16 mouse cellular contexts compared by ENCODE assay signal in genomic region chr11:104631306-104631705, GRCm38 (mm10). TPM values are rescaled to one million over a fixed set of nuclear protein-coding genes. Genes with fewer than 3 reads are reported as not detected.
DNase-seq lines count a peak whose midpoint lies in the region; ATAC-seq and TF ChIP-seq lines count a peak whose summit lies in the region.
"Had no signal": no experiment of that assay in that cellular context is flagged by ENCODE, and none has a peak within 500 bp of the region (broad histone marks: within the 10 kb centered on the region; RNA-seq: fewer than 3 reads in every experiment).

No protein-coding gene starts in this region.

- TF ChIP-seq EP300 in CH12.LX (IDR thresholded peaks at IDR 0.05; ENCODE audit: low read length): no peak; the same call in 1 of the 2 replicates

- H3K79me2 ChIP-seq in CH12.LX (replicated peaks; ENCODE audit: control insufficient read depth, extremely low read depth, insufficient read depth, poor library complexity, severe bottlenecking): no peaks in the 10 kb centered on the region

- dilution Hi-C loops in CH12.LX (cut with MboI; ENCODE audit: extremely low pct_ligation_motif_present, extremely low pct_unique_long_range_greater_than_20kb, low sequenced_read_pairs): no loop called here

- in situ Hi-C loops in CH12.LX (cut with MboI; ENCODE audit: low pct_ligation_motif_present, low pct_unique_long_range_greater_than_20kb, low sequenced_read_pairs): no loop called here

- DNase-seq in thymus, adult 2 months: peak; percentile 27
- DNase-seq in thymus, adult 18-20 months: no peak
- peak; percentile 90 for DNase-seq in CH12.LX (ENCODE audit: extremely low read depth)
- peak; percentile 70 to 74 for DNase-seq in spleen, postnatal 36 days (ENCODE audit: low spot score in 2 of 2)
- DNase-seq in frontal cortex, postnatal 14 days (ENCODE audit: low spot score in 2 of 2): no peak
- no peak for DNase-seq in neural tube, embryonic 10.5 days (ENCODE audit: extremely low spot score, low spot score)
- DNase-seq: cerebellum, adult 9-10 months; kidney, adult 18-20 months; liver had no signal

- no peaks in the 10 kb centered on the region for H3K36me3 ChIP-seq in kidney, embryonic 14.5 days (ENCODE audit: control insufficient read depth, insufficient read depth, low read length)
- no peaks in the 10 kb centered on the region for H3K36me3 ChIP-seq in kidney, embryonic 16.5 days (ENCODE audit: insufficient read depth, low read length)
- H3K36me3 ChIP-seq in thymus, adult 2 months (ENCODE audit: control insufficient read depth, insufficient read depth, low read length): no peaks in the 10 kb centered on the region
- peaks cover 0 to 17% of the 10 kb centered on the region in 2 experiments for H3K36me3 ChIP-seq in CH12.LX (replicated peaks in 1 of 2; ENCODE audit: control insufficient read depth in 1 of 2, insufficient read depth in 1 of 2, low read length in 1 of 2)
- H3K36me3 ChIP-seq: heart, embryonic 13.5 days; lung, embryonic 15.5 days had no signal

- H3K9ac ChIP-seq in kidney, embryonic 14.5 days (ENCODE audit: low read depth, low read length): no peak overlapping the region
- no peak overlapping the region for H3K9ac ChIP-seq in kidney, embryonic 16.5 days (replicated peaks; ENCODE audit: low read length)
- H3K9ac ChIP-seq in CH12.LX (ENCODE audit: insufficient read depth, low read depth): no peak overlapping the region
- H3K9ac ChIP-seq: heart, embryonic 13.5 days; lung, embryonic 15.5 days had no signal

- no peaks in the 10 kb centered on the region for H3K9me3 ChIP-seq in kidney, embryonic 14.5 days (ENCODE audit: control insufficient read depth, low read length)
- H3K9me3 ChIP-seq in kidney, embryonic 16.5 days (ENCODE audit: low read length): no peaks in the 10 kb centered on the region
- no peaks in the 10 kb centered on the region for H3K9me3 ChIP-seq in CH12.LX (replicated peaks; ENCODE audit: low read length)
- H3K9me3 ChIP-seq: heart, embryonic 13.5 days; lung, embryonic 15.5 days had no signal

- no peak for TF ChIP-seq CTCF in thymus, adult 2 months (IDR thresholded peaks at IDR 0.05; ENCODE audit: borderline replicate concordance, control insufficient read depth, extremely low read depth, insufficient read depth, low read length, poor library complexity)
- no peak for TF ChIP-seq CTCF in CH12.LX (conservative IDR thresholded peaks at IDR 0.05 in 1 of 2, IDR thresholded peaks at IDR 0.05 in 1 of 2; ENCODE audit: low read depth in 2 of 2, low read length in 2 of 2)

- no peak for TF ChIP-seq POLR2A in thymus, adult 2 months (IDR thresholded peaks at IDR 0.05; ENCODE audit: control insufficient read depth, extremely low read depth, insufficient read depth, low read length, poor library complexity)
- no peak for TF ChIP-seq POLR2A in CH12.LX (IDR thresholded peaks at IDR 0.05; ENCODE audit: low read depth, low read length)

- no peak for TF ChIP-seq RAD21 in CH12.LX (IDR thresholded peaks at IDR 0.05; ENCODE audit: low read depth, low read length)

- H3K4me3 ChIP-seq in kidney, embryonic 14.5 days (ENCODE audit: low read length): no peak overlapping the region
- H3K4me3 ChIP-seq in kidney, embryonic 16.5 days (ENCODE audit: low read length): no peak overlapping the region
- H3K4me3 ChIP-seq in thymus, adult 2 months (ENCODE audit: control insufficient read depth, insufficient read depth, low read length): no peak overlapping the region
- no peak overlapping the region for H3K4me3 ChIP-seq in CH12.LX (replicated peaks in 1 of 3; ENCODE audit: low read depth in 2 of 3, low read length in 2 of 3, poor library complexity in 1 of 3)
- H3K4me3 ChIP-seq: erythroblast, embryonic 14.5 days; heart, embryonic 13.5 days; lung, embryonic 15.5 days had no signal

- no peaks in the 10 kb centered on the region for H3K27me3 ChIP-seq in kidney, embryonic 14.5 days (ENCODE audit: control insufficient read depth, insufficient read depth, low read length)
- H3K27me3 ChIP-seq in kidney, embryonic 16.5 days (ENCODE audit: insufficient read depth, low read length): no peaks in the 10 kb centered on the region
- no peaks in the 10 kb centered on the region for H3K27me3 ChIP-seq in thymus, adult 2 months (ENCODE audit: control insufficient read depth, insufficient read depth, low read length)
- no peaks in the 10 kb centered on the region for H3K27me3 ChIP-seq in CH12.LX (replicated peaks)
- H3K27me3 ChIP-seq: heart, embryonic 13.5 days; lung, embryonic 15.5 days had no signal

- no peak overlapping the region for H3K4me2 ChIP-seq in kidney, embryonic 14.5 days (replicated peaks; ENCODE audit: low read depth, low read length)
- H3K4me2 ChIP-seq in kidney, embryonic 16.5 days (replicated peaks; ENCODE audit: low read depth, low read length): no peak overlapping the region
- H3K4me2 ChIP-seq in CH12.LX (ENCODE audit: insufficient read depth, low read depth, poor library complexity, severe bottlenecking): no peak overlapping the region
- H3K4me2 ChIP-seq: heart, embryonic 13.5 days; lung, embryonic 15.5 days; midbrain, embryonic 11.5 days had no signal

- H3K4me1 ChIP-seq in kidney, embryonic 14.5 days (ENCODE audit: control insufficient read depth, insufficient read depth, low read length): no peaks in the 10 kb centered on the region
- peaks cover 3% of the 10 kb centered on the region; the same call in 1 of the 2 replicates for H3K4me1 ChIP-seq in kidney, embryonic 16.5 days (ENCODE audit: insufficient read depth, low read length)
- H3K4me1 ChIP-seq in thymus, adult 2 months (replicated peaks; ENCODE audit: control insufficient read depth, insufficient read depth, low read length): peaks cover 13% of the 10 kb centered on the region
- peaks cover 34 to 92% of the 10 kb centered on the region in 2 experiments for H3K4me1 ChIP-seq in CH12.LX (ENCODE audit: control insufficient read depth in 1 of 2, insufficient read depth in 2 of 2)
- H3K4me1 ChIP-seq: lung, embryonic 15.5 days had no signal

- WGBS in kidney, embryonic 14.5 days: 40% methylated on average over 1 of the region's 1 CpGs
- WGBS in kidney, embryonic 16.5 days: 48% methylated on average over 1 of the region's 1 CpGs
- WGBS in thymus, adult 2 months: 56% methylated on average over 1 of the region's 1 CpGs

- H3K27ac ChIP-seq in kidney, embryonic 14.5 days (ENCODE audit: low read depth, low read length): no peak overlapping the region
- H3K27ac ChIP-seq in kidney, embryonic 16.5 days (ENCODE audit: low read length): no peak overlapping the region
- no peak overlapping the region for H3K27ac ChIP-seq in thymus, adult 2 months (ENCODE audit: control insufficient read depth, insufficient read depth, low read length)
- H3K27ac ChIP-seq in CH12.LX (ENCODE audit: insufficient read depth, low read depth): no peak overlapping the region
- H3K27ac ChIP-seq: heart, embryonic 13.5 days; lung, embryonic 15.5 days had no signal

- peak; percentile 45; the same call in 1 of the 2 replicates for ATAC-seq in kidney, embryonic 14.5 days (ENCODE audit: low FRiP score, low TSS enrichment)
- no peak for ATAC-seq in kidney, embryonic 16.5 days (ENCODE audit: low FRiP score, low TSS enrichment)

TF ChIP-seq in CH12.LX, 34 proteins besides CTCF, POLR2A, EP300 and RAD21:
- TF ChIP-seq CHD2 (IDR thresholded peaks at IDR 0.05; ENCODE audit: low read length) (peak; percentile 49; the same call in 1 of the 2 replicates), CHD1 (IDR thresholded peaks at IDR 0.05; ENCODE audit: low read depth, low read length) (no peak), BHLHE40 (IDR thresholded peaks at IDR 0.05; ENCODE audit: low read depth, low read length) (peak; percentile 47), ETS1 (conservative IDR thresholded peaks at IDR 0.05; ENCODE audit: low read depth, low read length) (peak; percentile 80), ZKSCAN1 (IDR thresholded peaks at IDR 0.05; ENCODE audit: borderline replicate concordance, low read depth, low read length) (no peak), SIN3A (IDR thresholded peaks at IDR 0.05; ENCODE audit: low read length) (peak; percentile 55; the same call in 1 of the 2 replicates)

RNA-seq across cellular contexts. Expression of gene Itgb3, which starts 23.5 kb away (rescaled TPM):
- polyA plus RNA-seq in kidney, embryonic 14.5 days (2014; fragmentation: Nextera tagmentation; extraction: Ambion mirVana): 0.80 and 0.85 TPM in 2 replicates
- polyA plus RNA-seq in kidney, embryonic 16.5 days (2015; fragmentation: Nextera tagmentation; extraction: Ambion mirVana): 2.2 and 3.1 TPM in 2 replicates
- polyA plus RNA-seq in thymus, adult 2 months (2012; rRNA removed): 12.1 and 14.7 TPM in 2 replicates
- total RNA-seq in CH12.LX (2012; rRNA removed): 1.8 and 3.0 TPM in 2 replicates
- 2.9 and 3.2 TPM in 2 replicates for total RNA-seq in CH12.LX (2014; rRNA removed)
- 9.5 and 11.0 TPM in 2 replicates for polyA plus RNA-seq in CH12.LX (2012; ENCODE audit: insufficient read length, low read depth)

RNA-seq across cellular contexts. Expression of gene Gm11639, which starts 54.2 kb away (rescaled TPM):
- 0.08 TPM in 1 of 2 replicates, not detected in the other for polyA plus RNA-seq in kidney, embryonic 14.5 days (2014; fragmentation: Nextera tagmentation; extraction: Ambion mirVana)
- polyA plus RNA-seq in kidney, embryonic 16.5 days (2015; fragmentation: Nextera tagmentation; extraction: Ambion mirVana): 0.18 TPM in 1 of 2 replicates, not detected in the other
- 0.01 TPM in 1 of 2 replicates, not detected in the other for polyA plus RNA-seq in thymus, adult 2 months (2012; rRNA removed)
- total RNA-seq in CH12.LX (2012; rRNA removed) (0.21 and 0.29 TPM in 2 replicates), CH12.LX (2014; rRNA removed) (0.26 and 0.32 TPM in 2 replicates)
- 0.67 and 0.79 TPM in 2 replicates for polyA plus RNA-seq in CH12.LX (2012; ENCODE audit: insufficient read length, low read depth)
- polyA plus RNA-seq: erythroblast, embryonic 14.5 days; hindbrain, embryonic 11.5 days; lung, embryonic 15.5 days; midbrain, embryonic 11.5 days had no signal

Comparison
In these comparisons a context has a peak if more than half of its experiments do, and no peak if none do; other contexts are left out.
1. DNase-seq: peak in thymus, adult 2 months (single experiment), CH12.LX (single experiment) and spleen, postnatal 36 days (2 of 2); none in thymus, adult 18-20 months (0 of 2), frontal cortex, postnatal 14 days (0 of 2) and neural tube, embryonic 10.5 days (single experiment).